Mouse (Mus musculus) G1E (cell line): ENCODE measurements around the gene Smap2.

ENCODE experiments used
- CTCF ChIP-seq: IDR thresholded peaks from 2 replicates; pipeline ENCODE4 v1.5.1; 2012; ENCODE audit warnings: low read depth, low read length, inconsistent platforms, mixed read lengths
- GATA1 ChIP-seq: IDR thresholded peaks from 2 replicates; pipeline ENCODE4 v1.6.1; 2012; ENCODE audit warnings: borderline replicate concordance, low read length, inconsistent platforms, mixed read lengths
- GATA2 ChIP-seq: IDR thresholded peaks from 2 replicates; pipeline ENCODE4 v1.6.1; 2012; ENCODE audit warnings: low read depth, low read length, inconsistent platforms, borderline replicate concordance

- TF ChIP-seq CTCF (no peak), GATA1 (no peak), GATA2 (no peak)
Observed at GRCm38 (mm10) chr4:120935006-120935405, 82.0 kb downstream of the Smap2 start.
